Mouse (Mus musculus): ENCODE data around the gene Pheta1.

The Pheta1 gene

DNA sequence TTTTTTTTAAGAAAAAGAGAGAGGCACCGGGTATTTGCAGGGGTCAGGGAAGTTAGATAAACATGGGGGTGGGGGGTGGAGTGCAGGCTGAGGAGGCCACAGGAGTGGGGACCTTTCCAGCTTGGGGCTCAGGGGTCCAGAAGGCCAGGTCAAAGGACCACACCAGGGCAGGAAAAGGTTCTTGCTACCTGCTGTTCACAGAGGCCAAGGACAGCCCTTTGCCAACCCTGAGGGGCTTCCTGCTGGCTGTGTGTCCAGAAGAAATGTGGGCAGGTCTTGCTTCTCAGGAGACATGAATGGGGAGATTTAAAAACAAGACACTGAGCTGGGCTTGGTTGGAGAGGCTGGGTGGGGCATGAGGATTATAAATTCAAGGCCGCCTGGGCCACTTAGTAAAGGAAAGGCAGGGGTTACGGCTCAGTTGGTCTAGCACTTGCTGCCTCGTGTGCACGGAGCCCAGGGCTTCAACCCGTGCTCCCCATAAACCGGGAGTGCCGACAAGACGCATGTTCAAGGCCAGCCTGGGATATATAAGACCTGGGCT is 41.1 kb downstream of the Pheta1 start:
- no peak for DNase-seq (ENCODE audit: low read depth)

DNA sequence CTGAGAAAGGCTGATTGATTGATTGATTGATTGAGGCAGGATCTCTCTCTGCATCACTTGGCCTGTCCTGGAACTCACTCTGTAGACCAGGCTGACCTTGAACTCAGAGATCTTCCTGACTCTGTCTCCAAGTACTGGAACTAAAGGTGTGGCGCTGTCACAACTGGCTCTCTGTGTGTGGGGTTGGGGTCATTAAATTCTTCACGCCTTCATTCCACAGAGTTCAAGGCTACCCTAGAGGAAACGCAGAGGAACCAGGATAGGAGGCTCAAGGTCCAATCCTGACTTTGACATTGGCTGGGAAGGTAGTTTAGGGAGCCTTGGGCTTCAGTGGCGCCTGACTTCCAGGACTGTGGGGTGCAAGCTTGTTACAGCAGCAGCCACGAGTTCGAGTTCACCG is 42.1 kb downstream of the Pheta1 start:
- DNase-seq (ENCODE audit: low read depth), result no peak

DNA sequence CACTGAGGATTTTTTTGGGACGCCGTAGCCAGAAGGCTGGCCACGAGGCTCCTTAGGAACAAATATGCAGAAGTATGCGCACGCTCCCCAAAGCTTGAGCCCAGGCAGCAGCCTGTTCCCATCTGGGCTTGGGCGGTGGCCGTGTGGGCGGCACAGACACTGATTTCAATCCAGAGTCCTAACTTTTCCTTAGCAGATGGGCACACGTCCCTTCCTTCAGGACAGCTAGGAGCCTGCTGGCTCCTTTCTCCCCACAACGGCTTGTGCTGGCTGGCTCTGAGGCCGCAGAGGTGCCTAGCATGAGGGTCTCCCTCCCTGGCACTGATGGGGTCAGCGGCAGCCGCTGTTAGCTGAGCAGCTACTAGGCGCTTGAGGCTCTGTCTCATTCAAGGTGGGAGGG is 43.5 kb downstream of the Pheta1 start:
- DNase-seq (ENCODE audit: low read depth), result no peak

DNA sequence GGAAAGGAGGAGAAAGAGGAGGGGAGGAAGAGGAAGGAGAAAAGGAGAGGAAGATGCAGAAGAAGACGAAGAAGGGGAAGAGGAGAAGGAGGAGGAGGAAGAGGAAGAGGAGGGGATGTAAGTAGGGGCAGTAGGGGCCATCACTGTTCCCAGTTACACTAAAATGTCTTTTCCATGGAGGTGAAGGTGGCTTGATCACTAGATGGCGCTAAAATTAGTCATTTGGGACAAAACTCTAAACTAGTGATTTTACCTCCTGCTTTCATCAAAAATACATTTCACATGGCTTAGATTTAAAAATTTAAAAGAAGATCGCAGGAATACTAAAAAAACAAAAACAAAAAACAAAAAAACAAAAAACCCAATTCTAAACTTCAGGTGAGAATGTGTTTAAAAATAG is 44.8 kb downstream of the Pheta1 start:
- DNase-seq (ENCODE audit: low read depth), result no peak

DNA sequence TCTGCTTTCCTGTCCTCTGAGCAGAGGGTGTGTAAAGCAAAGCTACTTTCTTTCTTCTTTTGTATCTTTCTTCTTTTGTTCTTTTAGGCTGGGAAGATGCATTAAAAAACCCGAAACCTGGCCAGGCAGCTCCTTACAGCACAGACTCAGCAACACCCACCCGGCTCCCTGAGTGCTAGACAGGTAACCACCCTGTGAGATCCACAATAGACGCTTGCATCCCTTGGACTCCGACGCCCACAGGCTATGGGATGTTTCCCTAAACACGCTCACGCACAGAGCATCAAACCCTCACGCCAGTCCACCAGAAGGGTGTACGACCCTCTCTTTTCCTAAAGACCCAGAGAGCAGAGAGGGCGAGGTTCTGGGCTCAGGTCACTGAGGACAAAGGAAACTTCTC is 45.9 kb downstream of the Pheta1 start:
- DNase-seq (ENCODE audit: low read depth), result no peak

DNA sequence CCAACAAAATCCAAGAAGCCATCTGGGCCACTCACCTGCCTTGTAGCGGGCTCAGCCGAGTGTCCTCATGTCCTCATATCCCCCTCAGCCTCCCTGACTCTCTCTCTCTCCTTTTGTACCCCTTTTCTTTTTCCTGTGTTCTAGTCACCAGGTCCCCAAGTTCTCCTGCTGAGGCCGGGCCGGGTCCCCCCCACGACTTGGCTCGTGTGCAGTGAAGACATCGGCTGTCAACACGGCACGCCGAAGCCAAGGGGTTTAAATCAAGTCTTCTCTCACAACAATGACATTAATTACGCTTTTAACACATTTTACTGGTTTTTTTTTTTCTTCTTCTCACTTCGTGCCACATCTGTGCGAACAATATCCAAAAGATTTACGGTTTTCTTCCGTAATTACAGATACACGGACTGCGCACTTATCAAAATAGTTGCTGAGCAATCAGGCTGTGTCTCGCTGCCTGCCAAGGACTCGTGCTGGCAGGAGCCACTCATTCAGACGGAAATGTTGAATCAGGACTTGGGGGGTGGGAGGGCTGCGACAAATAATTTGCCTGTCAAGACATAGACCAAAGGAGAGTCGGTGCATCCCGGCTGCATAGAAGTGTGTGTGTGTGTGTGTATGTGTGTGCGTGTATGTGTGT is 46.5 kb downstream of the Pheta1 start:
- no peak for DNase-seq (ENCODE audit: low read depth)

DNA sequence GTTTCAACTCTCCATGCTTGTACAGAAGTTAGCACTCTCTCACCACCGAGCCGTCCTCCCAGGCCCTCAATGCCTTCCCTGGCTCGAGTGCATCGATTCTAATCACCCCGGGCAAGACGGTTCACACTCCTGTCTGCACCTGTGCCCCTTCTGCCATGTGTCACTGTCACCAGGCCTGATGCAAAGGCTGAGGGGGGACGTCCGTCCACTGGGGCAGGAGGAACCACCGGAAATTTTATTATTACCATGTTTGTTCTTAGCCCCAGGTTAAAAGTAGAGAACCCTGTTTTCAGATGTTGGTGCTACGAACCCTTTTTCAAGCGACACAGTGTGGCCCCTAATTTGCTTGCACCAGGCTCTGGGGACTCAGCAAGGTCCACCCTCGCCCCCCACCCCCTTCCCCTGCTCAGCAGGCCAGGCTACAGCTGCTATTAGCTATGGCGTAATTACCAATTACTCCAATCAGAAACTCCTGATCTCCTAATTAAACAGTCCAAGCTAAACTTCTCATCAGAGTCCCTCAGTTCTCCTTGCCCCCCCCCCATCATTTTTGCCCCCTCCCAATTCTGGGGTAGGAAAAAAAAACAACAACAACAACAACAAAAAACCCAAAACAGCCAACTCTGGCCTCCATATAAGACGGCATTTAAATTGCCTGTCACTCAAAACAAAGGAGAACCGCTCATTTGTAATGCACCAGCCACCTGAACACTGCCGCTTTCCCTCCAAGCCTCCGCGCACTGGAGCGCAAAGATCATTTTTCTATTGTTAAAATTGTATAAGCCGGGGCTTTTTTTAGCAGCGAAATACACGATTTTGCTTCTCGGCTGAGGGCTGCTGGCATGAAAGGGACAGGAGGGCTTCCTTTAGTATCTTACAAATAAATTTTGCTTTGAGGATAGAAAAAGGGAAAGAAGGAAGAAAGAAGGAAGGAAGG is 54.3 kb downstream of the Pheta1 start:
- DNase-seq (ENCODE audit: low read depth), result no peak
